Mouse (Mus musculus): Measurements from ENCODE around the gene Pkp3.

The Pkp3 gene

GRCm38 (mm10) chr7:141070058-141070862, 7.8 kb upstream of the Pkp3 start:
- TF ChIP-seq GATA4 (IDR thresholded peaks at IDR 0.05; ENCODE audit: insufficient replicate concordance, low read length), result no peak

DNA sequence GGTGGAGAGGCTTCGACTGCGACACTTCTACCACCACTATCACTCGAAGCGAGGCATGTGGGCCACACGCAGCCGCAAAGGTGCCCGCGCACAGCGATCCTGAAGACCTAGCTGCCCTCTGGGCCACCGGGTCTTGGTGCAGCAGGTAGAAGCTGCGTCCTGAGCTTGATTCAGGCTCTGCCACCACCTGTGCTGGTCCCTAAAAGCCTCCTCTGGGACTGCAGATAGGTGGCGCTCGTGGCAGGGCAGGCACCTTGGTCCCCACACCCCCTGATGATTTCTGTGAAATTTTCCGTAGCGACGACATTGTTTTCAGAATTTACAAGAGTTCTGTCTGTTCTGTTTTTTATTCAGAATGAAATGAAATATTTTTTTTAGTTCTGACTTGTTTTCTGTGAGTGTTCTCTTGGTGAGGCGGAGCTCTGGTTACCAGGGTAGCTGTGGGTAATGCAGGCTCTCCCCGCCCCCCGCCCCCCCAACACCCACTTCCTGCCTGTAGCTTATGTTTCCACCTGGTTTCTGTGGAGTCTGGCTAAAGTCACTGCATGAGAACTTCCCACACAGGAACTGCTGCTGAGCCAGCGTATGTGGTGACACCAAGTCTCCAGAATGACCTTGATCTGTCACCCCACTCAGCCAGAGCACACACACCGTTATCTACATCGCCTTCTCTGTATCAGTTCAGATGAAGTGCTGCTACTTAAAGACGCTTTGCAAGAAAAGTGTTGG, 5.8 kb upstream of the Pkp3 start:
- TF ChIP-seq GATA4 (IDR thresholded peaks at IDR 0.05; ENCODE audit: insufficient replicate concordance, low read length), result no peak

DNA sequence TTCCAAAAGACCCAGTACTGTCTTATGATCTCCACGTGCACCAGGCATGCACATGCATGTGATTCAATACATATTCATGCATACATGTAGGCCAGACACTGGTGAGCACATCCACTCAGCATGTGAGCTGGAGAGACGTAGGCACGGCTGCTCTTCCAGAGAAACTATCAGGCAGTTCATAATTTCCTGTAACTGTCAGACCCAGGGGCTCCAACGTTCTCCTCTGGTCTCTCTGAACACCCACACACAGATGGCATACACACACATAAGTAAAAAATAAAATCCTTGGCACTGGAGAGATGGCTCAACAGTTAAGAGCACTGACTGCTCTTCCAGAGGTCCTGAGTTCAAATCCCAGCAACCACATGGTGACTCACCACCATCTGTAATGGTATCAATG, 4.2 kb upstream of the Pkp3 start:
- TF ChIP-seq GATA4 (IDR thresholded peaks at IDR 0.05; ENCODE audit: insufficient replicate concordance, low read length), result no peak

DNA sequence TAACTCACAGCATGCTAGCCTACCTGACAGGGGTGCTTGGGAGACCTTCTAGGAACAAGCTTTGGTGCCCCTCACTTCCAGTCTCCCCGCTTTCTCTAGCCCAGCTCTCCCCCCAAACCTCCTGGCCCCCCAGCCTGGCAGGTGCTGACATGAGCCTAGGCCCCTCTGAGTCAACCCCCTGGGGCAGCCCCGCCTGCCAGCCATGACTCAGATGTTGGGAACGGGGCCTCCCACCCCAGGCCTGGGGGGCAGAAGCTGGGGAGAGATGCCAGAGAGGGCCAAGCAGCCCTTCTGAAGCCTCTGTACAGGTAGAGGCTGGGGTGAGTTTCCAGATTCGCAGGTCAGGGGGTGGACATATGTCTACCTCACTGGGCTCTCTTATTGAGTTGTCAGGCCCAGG, 858 bp downstream of the Pkp3 start:
- TF ChIP-seq GATA4 (IDR thresholded peaks at IDR 0.05; ENCODE audit: insufficient replicate concordance, low read length), result no peak

- no peak for TF ChIP-seq GATA4 (IDR thresholded peaks at IDR 0.05; ENCODE audit: insufficient replicate concordance, low read length)
These were observed 1.7 kb downstream of the Pkp3 start for GRCm38 (mm10) chr7:141079481-141080449.

- TF ChIP-seq GATA4 (IDR thresholded peaks at IDR 0.05; ENCODE audit: insufficient replicate concordance, low read length), result no peak
These were observed 9.9 kb downstream of the Pkp3 start for GRCm38 (mm10) chr7:141087894-141088293.

GRCm38 (mm10) chr7:141088473-141088872, 10.5 kb downstream of the Pkp3 start:
- TF ChIP-seq GATA4 (IDR thresholded peaks at IDR 0.05; ENCODE audit: insufficient replicate concordance, low read length), result no peak

DNA sequence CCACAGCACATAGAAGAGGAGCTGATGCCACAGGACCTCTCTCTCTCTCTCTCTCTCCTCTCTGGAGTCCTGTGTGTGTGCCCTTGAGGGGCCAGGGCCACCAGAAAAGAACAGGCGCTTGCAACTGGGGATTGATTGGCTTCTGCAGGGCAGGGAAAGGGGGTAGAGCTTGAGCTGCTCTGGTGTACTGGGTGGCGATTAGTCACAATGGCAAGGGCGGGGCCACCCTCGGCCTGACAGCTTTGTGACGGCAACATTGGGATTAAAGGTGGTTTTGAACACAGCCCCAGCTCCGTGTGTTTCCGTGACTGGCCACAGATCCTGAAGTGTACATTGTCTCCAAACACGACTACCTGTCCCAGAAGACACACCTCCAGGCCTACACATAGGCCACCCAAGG, 12.2 kb downstream of the Pkp3 start:
- TF ChIP-seq GATA4 (IDR thresholded peaks at IDR 0.05; ENCODE audit: insufficient replicate concordance, low read length), result no peak

- TF ChIP-seq GATA4 (IDR thresholded peaks at IDR 0.05; ENCODE audit: insufficient replicate concordance, low read length), result no peak
These were observed 14.2 kb downstream of the Pkp3 start for GRCm38 (mm10) chr7:141092051-141092735.

DNA sequence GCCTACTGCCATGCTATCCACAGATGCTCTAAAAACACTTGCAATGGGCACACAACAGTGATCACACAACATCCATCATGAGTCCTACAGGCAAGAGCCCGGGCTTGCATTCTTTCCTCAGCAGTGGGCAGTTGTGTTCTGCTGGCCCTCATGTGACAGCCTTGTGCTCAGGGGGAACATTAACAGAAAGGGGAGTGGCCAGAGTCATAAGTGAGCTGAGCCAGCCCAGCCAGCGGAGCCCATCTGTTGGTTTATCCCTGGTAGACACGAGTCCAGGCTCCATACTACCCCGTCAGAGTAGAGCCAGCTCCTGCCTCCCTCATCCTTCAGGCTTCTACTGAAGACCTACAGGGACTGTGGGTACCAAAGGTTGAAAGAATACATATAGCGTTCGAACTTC, 15.9 kb downstream of the Pkp3 start:
- TF ChIP-seq GATA4 (IDR thresholded peaks at IDR 0.05; ENCODE audit: insufficient replicate concordance, low read length), result no peak

DNA sequence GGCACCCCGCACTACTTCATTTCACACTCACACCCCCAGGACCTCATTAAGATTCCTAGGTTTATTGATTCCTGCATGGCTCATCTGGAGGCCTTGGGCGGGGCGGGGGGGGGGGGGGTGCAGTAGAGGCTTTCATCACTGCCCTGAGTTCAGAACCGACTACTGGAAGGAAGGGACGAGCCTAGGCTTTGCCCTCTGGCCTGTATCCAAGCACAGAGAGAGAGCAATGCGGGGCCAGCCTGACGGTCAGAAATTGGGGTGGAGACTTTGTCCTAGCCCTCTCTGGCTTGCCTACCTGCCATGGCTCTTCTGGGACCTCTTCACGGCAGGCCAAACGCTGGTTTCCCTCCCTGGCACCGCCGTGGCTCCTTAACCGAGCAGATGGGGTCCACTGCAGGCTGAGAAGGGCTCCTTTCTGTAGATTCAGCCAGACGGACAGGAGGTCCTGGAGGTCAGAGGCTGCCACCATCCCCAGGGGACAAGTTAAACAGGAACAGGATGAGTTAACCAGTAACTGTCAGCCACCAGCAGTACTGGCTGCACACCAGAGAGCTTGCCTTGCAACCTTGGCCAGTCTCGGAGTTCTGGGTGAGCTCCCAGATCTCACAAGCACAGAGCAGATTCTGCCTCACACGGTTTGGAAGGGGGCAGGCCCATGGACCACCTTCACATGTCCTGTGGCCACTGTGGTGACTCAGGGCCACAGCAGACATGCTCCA, 16.6 kb downstream of the Pkp3 start:
- TF ChIP-seq GATA4 (IDR thresholded peaks at IDR 0.05; ENCODE audit: insufficient replicate concordance, low read length), result no peak

DNA sequence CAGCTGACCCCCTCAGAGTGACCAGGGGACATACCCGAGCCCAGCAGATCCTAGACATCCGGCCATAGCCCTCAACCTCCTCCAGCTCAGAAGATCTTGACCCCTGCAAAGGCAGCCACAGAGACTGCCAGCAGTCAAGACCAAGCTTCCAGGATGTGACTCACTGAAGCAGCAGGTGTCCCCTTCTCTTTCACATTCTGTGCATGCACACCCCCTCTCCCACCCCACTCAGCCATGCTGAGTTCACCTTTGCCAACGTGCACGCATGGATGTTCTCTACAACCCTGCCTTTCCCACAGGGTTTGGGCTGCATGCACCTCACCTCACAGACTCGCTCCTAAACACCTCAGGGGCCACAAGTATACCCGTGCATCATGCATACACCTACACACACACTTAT, 18.0 kb downstream of the Pkp3 start:
- TF ChIP-seq GATA4 (IDR thresholded peaks at IDR 0.05; ENCODE audit: insufficient replicate concordance, low read length), result no peak

DNA sequence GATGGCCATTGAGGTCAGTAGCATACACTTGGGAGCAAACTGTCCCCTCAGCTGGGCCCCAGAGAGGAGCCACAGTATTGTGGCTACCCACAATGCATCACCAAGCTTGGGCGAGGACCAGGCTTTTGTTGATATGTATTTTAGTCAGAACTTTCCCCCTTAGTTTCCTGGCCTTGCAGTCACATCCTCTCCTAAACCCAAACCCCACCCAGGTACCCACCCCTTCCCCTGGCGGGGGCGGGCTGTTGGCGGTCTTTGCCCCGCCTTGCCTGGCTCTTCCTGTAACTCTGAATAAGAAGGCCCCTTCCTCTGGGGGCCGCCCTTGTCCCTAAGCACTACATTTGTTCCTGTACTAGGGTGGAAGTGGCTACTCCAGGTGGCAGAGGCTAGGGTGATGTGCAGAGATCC, 18.6 kb downstream of the Pkp3 start:
- TF ChIP-seq GATA4 (IDR thresholded peaks at IDR 0.05; ENCODE audit: insufficient replicate concordance, low read length), result no peak

- TF ChIP-seq GATA4 (IDR thresholded peaks at IDR 0.05; ENCODE audit: insufficient replicate concordance, low read length), result no peak
These were observed 19.2 kb downstream of the Pkp3 start for GRCm38 (mm10) chr7:141097177-141097576.
